Mouse (Mus musculus): Measurements from ENCODE around the gene AC131692.1.
"Not testable (repeated sequence)": the region's sequence is repeated elsewhere in the genome, so short reads cannot be mapped to it uniquely, and the experiment has no call there.

AC131692.1 gene

DNA sequence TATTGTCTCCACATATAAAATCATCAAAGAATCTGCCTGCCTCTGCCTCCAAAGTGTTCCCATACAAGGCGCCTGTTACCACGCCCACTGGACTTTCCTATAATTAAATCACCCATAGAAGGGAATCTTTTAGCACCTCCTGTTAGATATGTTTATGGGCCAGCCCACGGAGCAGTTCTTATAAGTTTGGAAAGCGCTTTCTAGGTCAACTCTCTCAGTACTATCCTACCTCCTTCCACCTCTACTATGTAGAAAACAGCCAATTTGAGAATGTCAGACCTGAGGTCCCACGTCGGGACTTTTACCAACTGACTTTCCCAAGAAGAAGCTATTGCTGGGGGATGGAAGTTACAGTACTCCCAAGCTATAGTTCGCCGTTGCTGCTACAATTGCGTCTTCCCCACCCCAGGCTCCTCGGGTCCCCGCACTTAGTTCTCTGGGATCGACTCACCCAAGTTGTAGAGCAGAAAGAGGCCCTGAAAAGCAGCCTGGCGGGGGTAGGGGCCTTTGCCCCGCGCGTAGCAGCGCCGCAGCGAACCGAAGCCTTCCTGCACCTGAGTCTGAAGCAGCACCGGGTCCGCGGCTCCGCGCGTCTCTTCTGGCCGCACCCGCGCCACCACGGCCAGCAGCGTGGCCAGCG is 23.2 kb downstream of the AC131692.1 start:
- DNase-seq (ENCODE audit: low spot score in 2 of 2): no peak

GRCm38 (mm10) chr19:6117986-6118676 is 23.9 kb downstream of the AC131692.1 start, which contains the start of gene Sac3d1:
Gene Sac3d1, minus strand, starts transcription at chr19:6118650.
- DNase-seq (ENCODE audit: low spot score in 2 of 2): peak; percentile 81 to 86

- no peak for DNase-seq (ENCODE audit: low spot score in 2 of 2)
Measured at GRCm38 (mm10) chr19:6118677-6119185, 24.5 kb downstream of the AC131692.1 start.

DNA sequence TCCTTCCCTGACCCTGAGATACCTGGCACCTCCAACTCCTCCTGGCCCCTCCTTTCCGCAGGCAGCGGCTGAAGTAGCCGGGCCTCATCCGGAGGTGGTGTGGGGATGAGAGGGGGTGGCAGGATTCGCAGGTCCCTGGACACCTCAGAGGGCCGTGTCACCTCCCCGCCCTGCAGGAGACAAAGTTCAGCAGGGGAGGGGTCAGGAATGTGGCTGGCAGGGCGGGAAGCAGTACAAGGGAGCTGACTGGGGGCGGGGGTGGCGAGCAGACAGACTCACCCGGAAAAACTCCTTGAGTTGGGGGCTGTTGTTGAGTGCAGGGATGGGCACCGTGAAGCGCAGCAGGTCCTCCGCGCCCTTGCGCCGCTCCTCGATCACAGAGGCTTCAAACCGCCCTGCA is 27.5 kb downstream of the AC131692.1 start:
- no peak for DNase-seq (ENCODE audit: low spot score in 2 of 2)

- DNase-seq (ENCODE audit: low spot score in 2 of 2): no peak
Measured at GRCm38 (mm10) chr19:6123330-6123729, 29.1 kb downstream of the AC131692.1 start.

DNA sequence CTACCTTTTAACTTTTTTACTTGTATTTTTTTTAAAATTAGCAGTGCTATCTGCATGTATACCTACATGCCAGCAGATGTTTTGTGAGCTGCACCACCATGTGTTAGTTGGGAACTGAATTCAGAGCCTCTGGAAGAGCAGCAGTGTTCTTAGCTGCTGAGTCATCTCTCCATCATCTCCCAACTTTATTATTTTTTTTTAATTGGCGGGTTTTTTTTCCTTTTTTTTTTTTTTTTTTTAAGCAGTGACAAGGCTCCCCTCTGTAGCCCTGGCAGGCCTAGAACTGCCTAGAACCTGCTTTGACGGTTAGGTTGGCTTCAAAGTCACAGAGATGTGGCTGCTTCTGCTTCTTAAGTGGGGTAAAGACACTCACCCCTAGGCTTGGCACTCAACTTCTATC is 30.7 kb downstream of the AC131692.1 start:
- no peak for DNase-seq (ENCODE audit: low spot score in 2 of 2)

- no peak for DNase-seq (ENCODE audit: low spot score in 2 of 2)
Measured at GRCm38 (mm10) chr19:6126289-6126688, 32.1 kb downstream of the AC131692.1 start.

- DNase-seq (ENCODE audit: low spot score in 2 of 2): no peak
Measured at GRCm38 (mm10) chr19:6126789-6127580, 32.8 kb downstream of the AC131692.1 start.

DNA sequence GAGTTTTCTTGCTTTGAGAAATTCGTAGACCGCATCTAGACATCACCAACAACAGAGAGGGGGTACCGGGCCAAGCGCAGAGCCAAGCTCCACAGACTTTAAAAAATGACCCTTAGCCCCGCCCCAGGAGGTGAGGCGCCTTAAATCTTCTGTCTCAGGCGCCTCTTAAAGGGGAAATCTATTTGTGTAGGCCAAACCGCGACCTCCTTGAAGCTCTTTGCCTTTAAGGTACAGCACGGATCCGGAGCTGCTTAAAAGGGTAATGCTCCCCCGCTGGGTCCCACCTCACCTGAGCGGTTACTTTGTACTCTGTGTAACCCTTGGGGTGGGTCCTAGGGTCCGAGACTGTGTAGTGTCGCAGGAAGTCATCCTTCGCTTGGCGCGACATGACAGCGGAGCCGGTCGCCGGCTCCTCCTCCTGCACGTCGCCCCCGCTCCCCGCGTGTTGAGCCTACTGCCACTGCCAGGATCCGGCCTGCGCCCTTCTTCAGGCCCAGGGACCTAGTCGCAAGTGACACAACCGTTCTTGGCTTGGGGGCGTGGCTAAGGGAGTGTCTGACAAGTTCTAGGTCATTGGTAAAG is 33.6 kb downstream of the AC131692.1 start, which contains the start of gene Snx15:
Snx15 (minus strand) TSS at position 545 of the 582 bp plus-strand sequence.
- peak; percentile 92 to 94 for DNase-seq (ENCODE audit: low spot score in 2 of 2)

DNA sequence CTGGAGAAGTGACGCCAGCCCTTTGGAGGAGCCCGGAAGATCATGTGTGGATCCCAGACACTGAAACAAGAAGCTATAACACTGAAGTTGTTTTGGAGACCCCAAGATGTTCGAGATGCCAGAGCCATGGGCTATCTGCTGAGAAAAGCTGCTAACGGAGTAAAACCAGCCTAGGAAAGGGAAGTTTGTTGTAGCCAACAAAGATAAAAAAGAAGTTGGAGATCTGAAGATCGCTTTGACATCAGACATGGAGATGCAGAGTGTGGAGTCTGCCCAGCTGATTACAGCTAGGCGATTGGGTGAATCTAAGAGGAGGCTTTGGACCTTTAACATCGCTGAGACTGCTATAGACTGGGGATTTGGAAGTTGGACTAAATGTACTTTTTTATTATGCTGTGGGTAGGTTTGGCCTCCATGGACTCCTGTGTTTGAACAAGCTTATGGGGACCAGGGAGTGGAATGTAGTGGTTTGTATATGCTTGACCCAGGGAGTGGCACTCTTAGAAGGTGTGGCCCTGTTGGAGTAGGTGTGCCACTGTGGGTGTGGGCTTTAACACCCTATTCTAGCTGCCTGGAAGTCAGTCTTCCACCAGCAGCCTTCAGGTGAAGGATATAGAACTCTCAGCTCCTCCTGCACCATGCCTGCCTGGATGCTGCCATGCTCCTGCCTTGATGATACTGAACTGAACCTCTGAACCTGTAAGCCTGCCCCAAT is 36.4 kb downstream of the AC131692.1 start:
- DNase-seq (ENCODE audit: low spot score in 2 of 2): not testable (repeated sequence)

DNA sequence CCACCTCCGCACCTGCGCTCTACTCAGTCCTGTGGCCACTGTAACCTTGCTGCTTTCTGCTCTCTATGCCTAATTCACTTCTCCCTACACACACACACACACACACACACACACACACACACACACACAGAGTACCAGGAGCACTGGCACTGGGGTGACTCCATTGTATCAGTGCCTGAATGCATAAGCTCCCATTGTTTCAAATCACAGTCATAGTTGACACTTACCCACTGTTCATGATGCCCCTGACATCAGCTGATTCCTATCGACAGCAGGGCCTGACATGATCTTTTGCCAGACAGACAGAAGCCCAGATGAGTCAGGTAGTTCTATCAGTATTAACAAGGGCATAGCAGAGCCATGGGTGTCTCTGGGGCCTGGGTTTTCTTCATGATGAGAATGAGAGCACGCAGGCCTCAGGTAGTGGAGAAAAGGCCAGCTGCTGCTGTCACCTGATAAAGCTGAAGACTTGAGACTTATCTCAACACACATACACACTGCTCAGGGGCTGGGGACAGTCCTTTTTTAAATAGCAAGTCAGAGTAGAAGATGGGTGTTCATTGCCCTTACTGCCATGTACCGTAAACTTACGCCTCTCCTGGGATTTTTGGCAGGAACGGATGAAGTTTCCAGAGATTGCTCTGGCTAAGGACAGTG is 38.1 kb downstream of the AC131692.1 start:
- no peak for DNase-seq (ENCODE audit: low spot score in 2 of 2)

DNA sequence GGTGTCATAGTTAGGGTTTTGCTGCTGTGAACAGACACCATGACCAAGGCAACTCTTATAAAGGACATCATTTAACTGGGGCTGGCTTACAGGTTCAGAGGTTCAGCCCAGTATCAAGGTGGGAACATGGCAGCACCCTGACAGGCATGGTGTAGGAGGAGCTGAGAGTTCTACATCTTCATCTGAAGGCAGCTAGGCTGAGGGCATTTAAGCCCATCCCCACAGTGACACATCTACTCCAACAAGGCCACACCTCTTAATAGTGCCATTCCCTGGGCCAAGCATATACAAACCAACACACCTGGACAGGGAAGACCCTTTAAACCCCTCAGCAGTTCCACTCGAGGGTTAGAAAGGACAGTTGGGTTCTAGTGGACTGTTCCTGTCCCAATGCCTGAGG is 39.0 kb downstream of the AC131692.1 start:
- not testable (repeated sequence) for DNase-seq (ENCODE audit: low spot score in 2 of 2)

DNA sequence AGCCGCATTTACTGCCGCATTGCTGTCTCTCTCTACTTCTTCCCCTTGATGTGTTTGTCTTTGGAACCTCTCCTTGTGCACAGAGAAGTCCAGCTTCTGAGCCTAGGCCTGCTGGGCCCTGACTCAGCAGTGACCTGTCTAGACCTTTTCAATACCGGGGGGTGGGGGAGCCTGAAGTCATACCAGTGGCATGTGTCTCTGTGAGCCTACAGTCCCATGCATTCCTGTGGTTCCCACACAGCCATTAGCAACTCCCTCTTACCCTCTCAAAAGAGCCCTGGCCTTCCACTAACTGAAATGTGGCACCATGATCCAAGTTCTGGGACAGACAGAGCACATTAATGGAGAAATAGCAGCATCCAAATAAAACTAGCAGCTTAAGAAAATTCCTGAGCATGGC is 42.2 kb downstream of the AC131692.1 start:
- DNase-seq (ENCODE audit: low spot score in 2 of 2): no peak

- DNase-seq (ENCODE audit: low spot score in 2 of 2): no peak
Measured at GRCm38 (mm10) chr19:6139701-6140100, 45.5 kb downstream of the AC131692.1 start.

GRCm38 (mm10) chr19:6140374-6140677 is 46.1 kb downstream of the AC131692.1 start:
- DNase-seq (ENCODE audit: low spot score in 2 of 2): no peak

GRCm38 (mm10) chr19:6140678-6141393 is 46.6 kb downstream of the AC131692.1 start, which contains the start of gene Batf2:
Gene Batf2, plus strand, starts transcription at chr19:6140983.
- peak; percentile 89 to 92 for DNase-seq (ENCODE audit: low spot score in 2 of 2)

DNA sequence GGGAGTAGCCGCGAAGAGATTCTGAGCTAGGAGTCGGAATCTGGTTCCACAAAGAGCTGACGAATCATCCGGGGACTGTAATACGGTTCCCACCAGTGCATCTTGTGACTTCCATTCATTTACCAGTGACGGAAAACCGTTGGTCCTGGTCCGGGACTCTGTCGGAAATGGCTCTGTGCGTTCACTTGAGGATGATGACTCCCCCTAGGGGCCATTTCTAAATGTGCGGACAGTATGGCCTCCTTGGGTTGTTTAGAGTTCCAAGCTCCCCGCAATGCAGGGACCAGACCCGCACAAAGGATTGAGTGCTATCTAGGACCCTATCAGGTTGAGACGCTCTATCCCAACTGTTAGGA is 47.2 kb downstream of the AC131692.1 start, which contains the start of gene Arl2:
Arl2 (minus strand) TSS at position 155 of the 356 bp plus-strand sequence.
- peak; percentile 76 to 80 for DNase-seq (ENCODE audit: low spot score in 2 of 2)

GRCm38 (mm10) chr19:6144842-6145241 is 50.6 kb downstream of the AC131692.1 start:
- DNase-seq (ENCODE audit: low spot score in 2 of 2): no peak

Data from frontal cortex, postnatal 10 days (tissue).